Mouse (Mus musculus) ES-E14 (cell line): ENCODE measurements around the gene Slc45a1.

Source experiments
- CHD2 ChIP-seq: IDR thresholded peaks from 2 replicates; pipeline ENCODE4 v1.6.1; 2014; ENCODE audit warnings: mild to moderate bottlenecking, low read depth, low read length, inconsistent platforms
- HCFC1 ChIP-seq: IDR thresholded peaks from 2 replicates; pipeline ENCODE4 v1.6.1; 2012; ENCODE audit warnings: low read length, inconsistent platforms, borderline replicate concordance; ENCODE audit not compliant: insufficient read depth
- MAFK ChIP-seq: IDR thresholded peaks from 2 replicates; pipeline ENCODE4 v1.6.1; 2014; ENCODE audit warnings: mild to moderate bottlenecking, low read depth, low read length, inconsistent platforms; ENCODE audit not compliant: insufficient read depth

DNA sequence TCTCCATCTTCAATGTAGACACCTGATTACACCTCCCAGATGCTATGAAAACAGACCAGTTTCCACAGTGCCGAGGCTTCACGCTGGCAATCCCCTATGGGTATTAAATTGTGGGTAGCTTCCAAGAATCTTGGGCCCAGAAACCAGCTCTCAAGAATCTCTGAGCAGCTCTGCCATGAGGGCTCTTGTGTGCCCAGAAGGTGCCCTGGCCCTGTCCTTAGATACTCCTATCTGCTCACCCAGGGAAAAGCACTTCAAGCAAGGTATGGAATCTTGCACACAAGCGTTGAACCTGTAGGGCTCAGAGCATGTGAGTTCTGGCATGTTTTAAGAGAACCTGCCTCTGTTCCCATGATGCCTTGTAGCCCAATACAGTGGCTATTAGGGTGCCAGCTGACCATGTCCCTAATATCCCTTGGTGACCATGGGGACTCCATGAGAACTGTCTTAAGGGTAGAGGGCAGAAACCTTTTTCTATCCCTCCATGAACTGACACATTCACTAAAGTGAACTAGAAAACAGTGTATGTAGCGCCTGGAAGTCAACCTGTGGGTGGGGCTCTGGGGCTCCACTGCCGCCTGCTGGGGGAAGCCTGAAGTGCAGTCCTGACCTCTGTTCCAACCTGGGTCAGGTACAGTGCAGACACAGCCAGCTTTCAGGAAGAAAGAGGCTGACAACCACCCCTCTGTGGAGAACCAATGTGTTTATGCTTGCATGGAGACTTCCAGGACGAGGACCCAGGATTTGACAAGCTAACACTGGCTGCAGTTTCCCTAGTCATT, 25.8 kb downstream of the Slc45a1 start:
- TF ChIP-seq HCFC1 (no peak), MAFK (no peak), CHD2 (no peak)
